Mouse (Mus musculus) hindbrain, embryonic 10.5 days (tissue): ENCODE results near the gene Ganc. TPM values are rescaled to one million over a fixed set of nuclear protein-coding genes. Genes with fewer than 3 reads are reported as not detected.

Experiments
- DNase-seq: peaks from one replicate; pipeline ENCODE4 v3.0.0-alpha.2; 2017; ENCODE audit warnings: low spot score
- H3K27ac ChIP-seq: fragments of 300-500 bp; sonication (generic); 2 replicates; pipeline ENCODE4 v1.5.1; 2016; ENCODE audit warnings: mild to moderate bottlenecking, moderate library complexity
- H3K27me3 ChIP-seq: fragments of 300-500 bp; sonication (generic); 2 replicates; pipeline ENCODE4 v1.6.1; 2016; ENCODE audit warnings: mild to moderate bottlenecking; ENCODE audit not compliant: poor library complexity, insufficient read depth, severe bottlenecking
- H3K36me3 ChIP-seq: fragments of 300-500 bp; sonication (generic); 2 replicates; pipeline ENCODE4 v1.6.1; 2016; ENCODE audit warnings: mild to moderate bottlenecking, moderate library complexity
- H3K4me1 ChIP-seq: fragments of 300-500 bp; sonication (generic); replicated peaks from 2 replicates; pipeline ENCODE4 v1.6.1; 2016; ENCODE audit warnings: mild to moderate bottlenecking
- H3K4me3 ChIP-seq: fragments of 300-500 bp; sonication (generic); 2 replicates; pipeline ENCODE4 v1.5.1; 2016; ENCODE audit warnings: mild to moderate bottlenecking, moderate library complexity
- H3K9me3 ChIP-seq: fragments of 300-500 bp; sonication (generic); 2 replicates; pipeline ENCODE4 v1.6.1; 2016; ENCODE audit warnings: mild to moderate bottlenecking, moderate library complexity
- WGBS: fragments of 180-500 bp; shearing (Covaris S2); methylation state at CpG from one replicate; pipeline ENCODE4 v1.1.7; 2016; 5-methylcytosine and 5-hydroxymethylcytosine counted together
- polyA plus RNA-seq: library from polyadenylated mRNA; unstranded; fragments of >200 nt; fragmentation: Nextera tagmentation; extraction: Ambion mirVana; gene quantifications from 2 replicates; pipeline ENCODE4 v1.2.1, GENCODE M21; 2016

The Ganc gene
- 8.0 and 8.2 TPM in 2 replicates for polyA plus RNA-seq

- DNase-seq: no peak
- Histone ChIP-seq H3K4me3 (peak within 1 kb of the TSS; percentile 86), H3K27ac (peak within 1 kb of the TSS; percentile 94), H3K27me3 (no peaks in the 10 kb centered on the region), H3K36me3 (0 out of 2 replicates have a peak, but pooled peaks cover 18% of the 10 kb centered on the region), H3K9me3 (0 out of 2 replicates have a peak, but pooled peaks cover 5% of the 10 kb centered on the region), H3K4me1 (peaks cover 26% of the 10 kb centered on the region)
- under 1% methylated on average over 17 of the region's 17 CpGs for WGBS
Observed at GRCm38 (mm10) chr2:120403653-120403985, at the start of gene Ganc. Ganc (plus strand) TSS chr2:120403896.

DNA sequence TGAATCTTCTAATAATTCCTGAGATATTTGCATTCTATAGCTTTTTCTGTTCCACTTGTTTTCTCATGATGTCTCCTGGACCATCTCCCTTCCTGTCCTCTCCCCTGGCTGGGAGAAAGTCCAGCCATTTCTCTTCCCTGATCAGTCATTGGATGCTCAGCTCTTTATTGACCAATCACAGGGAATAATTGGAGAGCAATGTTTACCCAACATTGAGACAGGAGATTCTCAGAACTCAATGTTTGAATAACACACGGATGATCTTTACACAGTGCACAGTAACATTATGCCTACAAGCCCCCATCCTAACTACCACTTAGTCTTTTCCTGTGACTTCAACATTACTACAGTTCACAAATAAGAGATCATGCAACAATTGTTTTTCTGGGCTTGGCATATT lies 43.3 kb upstream of the Ganc start:
- Histone ChIP-seq H3K27ac (no peak overlapping the region), H3K4me3 (no peak overlapping the region), H3K4me1 (no peaks in the 10 kb centered on the region), H3K36me3 (peaks cover 83% of the 10 kb centered on the region), H3K27me3 (no peaks in the 10 kb centered on the region), H3K9me3 (no peaks in the 10 kb centered on the region)
- WGBS: 93% methylated on average over 1 of the region's 1 CpGs
- no peak for DNase-seq

GRCm38 (mm10) chr2:120366501-120366900 lies 37.2 kb upstream of the Ganc start:
- DNase-seq: no peak
- no peak overlapping the region for H3K27ac ChIP-seq
- H3K4me1 ChIP-seq: no peaks in the 10 kb centered on the region
- WGBS: 96% methylated on average over 3 of the region's 3 CpGs
- H3K36me3 ChIP-seq: peaks cover 86% of the 10 kb centered on the region
- no peaks in the 10 kb centered on the region for H3K27me3 ChIP-seq
- no peak overlapping the region for H3K4me3 ChIP-seq
- no peaks in the 10 kb centered on the region for H3K9me3 ChIP-seq

- Histone ChIP-seq H3K4me1 (no peaks in the 10 kb centered on the region), H3K36me3 (peaks cover 86% of the 10 kb centered on the region), H3K4me3 (no peak overlapping the region), H3K27ac (no peak overlapping the region), H3K27me3 (no peaks in the 10 kb centered on the region), H3K9me3 (no peaks in the 10 kb centered on the region)
- DNase-seq: no peak
- WGBS: 96% methylated on average over 4 of the region's 4 CpGs
Observed at GRCm38 (mm10) chr2:120367416-120368207, 36.1 kb upstream of the Ganc start.

DNA sequence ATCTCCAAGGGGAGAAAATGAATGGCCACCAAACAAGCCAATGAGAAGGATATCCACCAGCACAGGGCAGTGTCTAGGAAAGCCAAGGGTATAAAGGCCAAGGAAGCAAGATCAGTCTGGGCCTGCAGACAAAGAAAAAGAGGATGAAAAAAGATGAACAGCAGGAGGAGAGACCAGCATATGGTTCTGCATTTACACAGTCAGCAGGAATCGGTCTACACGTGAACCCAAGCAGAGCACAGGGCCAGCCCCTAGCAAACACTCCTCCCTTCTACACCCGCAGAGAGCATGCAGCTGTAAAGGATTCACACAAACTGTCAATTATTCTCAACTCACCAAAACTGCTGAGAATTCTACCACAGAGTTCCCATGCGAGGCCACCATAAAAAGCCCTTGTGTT lies 29.8 kb upstream of the Ganc start:
- Histone ChIP-seq H3K9me3 (no peaks in the 10 kb centered on the region), H3K27ac (no peak overlapping the region), H3K27me3 (no peaks in the 10 kb centered on the region), H3K4me3 (no peak overlapping the region), H3K4me1 (no peaks in the 10 kb centered on the region), H3K36me3 (peaks cover 92% of the 10 kb centered on the region)
- 73% methylated on average over 4 of the region's 4 CpGs for WGBS
- no peak for DNase-seq

DNA sequence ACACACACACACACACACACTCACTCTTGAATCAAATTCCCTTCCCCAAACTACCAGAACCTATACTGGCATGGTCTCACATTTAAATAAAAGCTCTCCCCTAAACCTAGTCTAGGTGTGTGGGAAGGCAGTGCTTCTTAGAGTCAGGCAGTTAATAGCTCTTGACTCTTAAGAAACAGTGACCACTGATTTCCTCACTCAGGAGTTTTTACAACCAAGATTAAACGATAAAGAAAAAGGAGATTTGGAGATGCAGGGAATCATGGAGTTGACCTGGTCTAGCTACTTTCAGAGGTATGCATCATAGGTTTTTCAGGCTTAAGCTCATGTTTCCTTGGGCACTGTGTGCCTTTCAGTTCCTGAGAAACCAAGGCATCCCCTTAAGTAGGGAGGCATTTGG lies 17.4 kb upstream of the Ganc start:
- H3K4me1 ChIP-seq: no peaks in the 10 kb centered on the region
- H3K4me3 ChIP-seq: no peak overlapping the region
- H3K27me3 ChIP-seq: no peaks in the 10 kb centered on the region
- H3K9me3 ChIP-seq: no peaks in the 10 kb centered on the region
- H3K27ac ChIP-seq: no peak overlapping the region
- WGBS: 100% methylated on average over 1 of the region's 1 CpGs
- DNase-seq: no peak
- H3K36me3 ChIP-seq: peaks cover 91% of the 10 kb centered on the region

DNA sequence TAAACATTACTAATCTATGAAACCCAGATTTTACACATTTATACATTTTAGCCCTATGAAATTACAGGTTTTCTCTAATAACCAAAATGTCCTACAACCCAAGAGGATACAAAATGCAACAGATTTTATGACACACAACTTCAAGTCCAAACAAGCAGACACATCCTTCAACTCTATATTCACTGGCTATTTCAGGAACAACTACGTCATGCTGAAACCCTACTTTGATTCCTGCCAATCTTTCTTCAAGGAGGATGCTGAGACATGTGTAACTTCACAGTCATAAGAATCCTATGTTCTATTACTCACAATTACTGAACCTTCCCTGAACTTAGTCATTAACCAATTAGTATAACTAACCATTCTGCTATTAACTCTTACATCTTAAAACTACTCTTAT lies 16.4 kb upstream of the Ganc start:
- no peak overlapping the region for H3K27ac ChIP-seq
- H3K4me1 ChIP-seq: no peaks in the 10 kb centered on the region
- H3K4me3 ChIP-seq: no peak overlapping the region
- no peaks in the 10 kb centered on the region for H3K27me3 ChIP-seq
- DNase-seq: no peak
- 96% methylated on average over 1 of the region's 1 CpGs for WGBS
- peaks cover 91% of the 10 kb centered on the region for H3K36me3 ChIP-seq
- H3K9me3 ChIP-seq: no peaks in the 10 kb centered on the region

- Histone ChIP-seq H3K36me3 (peaks cover 91% of the 10 kb centered on the region), H3K9me3 (no peaks in the 10 kb centered on the region), H3K4me1 (no peaks in the 10 kb centered on the region), H3K27ac (no peak overlapping the region), H3K4me3 (no peak overlapping the region), H3K27me3 (no peaks in the 10 kb centered on the region)
- DNase-seq: no peak
- 88% methylated on average over 3 of the region's 3 CpGs for WGBS
Observed at GRCm38 (mm10) chr2:120389376-120389775, 14.3 kb upstream of the Ganc start.

DNA sequence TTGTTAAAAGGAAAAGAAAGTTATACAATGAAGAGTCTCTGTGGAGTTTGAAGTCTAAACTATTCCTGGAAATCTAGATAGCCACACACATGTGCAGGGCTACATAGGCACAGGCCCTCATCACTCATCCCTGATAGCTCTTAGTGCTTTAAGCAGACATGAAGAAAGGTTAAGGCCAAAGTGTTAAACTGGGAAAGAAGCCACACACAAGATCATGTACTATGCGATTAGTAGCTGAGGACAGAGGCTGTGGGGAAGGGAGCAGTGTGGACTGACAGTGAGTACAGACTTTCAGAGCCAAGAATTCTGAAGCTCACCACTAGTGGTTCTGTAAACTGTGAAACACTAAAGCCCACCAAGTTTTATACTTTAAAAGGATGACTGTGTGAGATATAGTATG lies 12.8 kb upstream of the Ganc start:
- no peak overlapping the region for H3K4me3 ChIP-seq
- WGBS: 97% methylated on average over 1 of the region's 1 CpGs
- no peaks in the 10 kb centered on the region for H3K4me1 ChIP-seq
- no peaks in the 10 kb centered on the region for H3K27me3 ChIP-seq
- no peak overlapping the region for H3K27ac ChIP-seq
- H3K9me3 ChIP-seq: no peaks in the 10 kb centered on the region
- peaks cover 91% of the 10 kb centered on the region for H3K36me3 ChIP-seq
- DNase-seq: no peak

DNA sequence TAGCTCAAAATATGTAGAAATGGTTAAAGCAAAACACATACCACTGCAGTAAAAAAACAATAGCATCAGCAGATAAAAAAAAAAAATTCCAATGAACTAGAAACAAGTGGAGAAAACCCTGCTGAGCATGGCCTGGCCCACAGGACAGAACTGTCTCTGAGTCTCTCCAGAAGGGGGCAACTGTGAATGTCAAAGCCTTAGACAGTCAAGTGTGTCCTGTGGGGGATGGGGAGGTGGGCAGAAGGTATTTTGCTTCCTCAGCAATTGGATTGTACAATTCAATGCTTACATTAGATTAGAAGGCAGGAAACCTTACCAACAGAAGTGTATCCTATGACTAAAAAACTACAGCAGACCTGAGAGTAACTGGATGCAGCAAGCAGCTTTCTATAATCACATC lies 11.3 kb upstream of the Ganc start:
- no peak overlapping the region for H3K27ac ChIP-seq
- no peak overlapping the region for H3K4me3 ChIP-seq
- peaks cover 96% of the 10 kb centered on the region for H3K36me3 ChIP-seq

DNA sequence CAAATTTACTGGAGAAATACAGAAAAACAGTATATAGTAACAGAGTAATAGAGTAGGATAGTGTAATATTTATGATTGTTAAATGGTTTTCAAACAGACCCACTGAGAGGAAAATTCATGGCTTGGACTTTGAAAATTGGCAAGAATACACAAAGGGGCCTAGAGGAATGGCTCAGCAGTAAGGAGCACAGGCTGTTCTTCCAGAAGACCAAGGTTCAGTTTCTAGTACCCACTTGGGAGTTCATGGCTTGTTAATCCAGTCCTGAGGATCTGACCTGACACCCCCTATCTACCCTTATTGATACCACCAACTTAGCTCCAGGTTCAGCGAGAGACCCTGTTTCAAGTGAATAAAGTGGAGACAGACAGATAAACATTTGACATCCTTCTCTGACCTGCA lies 5.7 kb upstream of the Ganc start:
- no peaks in the 10 kb centered on the region for H3K27me3 ChIP-seq
- peaks cover 9% of the 10 kb centered on the region for H3K4me1 ChIP-seq
- no peak overlapping the region for H3K4me3 ChIP-seq
- no peak overlapping the region for H3K27ac ChIP-seq
- peaks cover 64% of the 10 kb centered on the region for H3K36me3 ChIP-seq
- WGBS: 93% methylated on average over 1 of the region's 1 CpGs
- no peaks in the 10 kb centered on the region for H3K9me3 ChIP-seq
- DNase-seq: no peak

More for the DNA sequence above, 11.3 kb upstream of the Ganc start:
- H3K27me3 ChIP-seq: no peaks in the 10 kb centered on the region
- no peaks in the 10 kb centered on the region for H3K9me3 ChIP-seq
- no peaks in the 10 kb centered on the region for H3K4me1 ChIP-seq
- DNase-seq: no peak

DNA sequence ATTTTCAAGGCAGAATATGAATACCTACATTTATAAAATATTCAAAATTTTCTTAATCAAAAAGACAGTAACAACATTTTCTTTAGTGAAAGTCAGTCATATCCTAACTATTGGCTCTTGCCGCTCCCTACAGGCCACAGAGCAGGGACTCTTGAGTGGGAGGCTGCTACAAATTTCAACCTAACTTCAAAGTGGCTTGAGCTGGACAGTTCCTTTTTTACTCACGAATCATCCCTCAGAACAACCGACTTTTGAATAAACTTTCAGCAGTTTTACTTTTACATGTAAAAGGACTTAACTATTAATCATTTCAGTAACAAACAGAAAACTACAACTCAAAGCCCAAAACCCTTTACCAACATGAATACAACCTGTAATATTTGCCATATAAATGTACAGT lies 883 bp upstream of the Ganc start:
- no peak for DNase-seq
- Histone ChIP-seq H3K27me3 (no peaks in the 10 kb centered on the region), H3K4me3 (peak overlapping the region; percentile 86), H3K36me3 (0 out of 2 replicates have a peak, but pooled peaks cover 25% of the 10 kb centered on the region), H3K27ac (no peak overlapping the region), H3K4me1 (peaks cover 26% of the 10 kb centered on the region), H3K9me3 (0 out of 2 replicates have a peak, but pooled peaks cover 5% of the 10 kb centered on the region)
- 62% methylated on average over 3 of the region's 3 CpGs for WGBS

DNA sequence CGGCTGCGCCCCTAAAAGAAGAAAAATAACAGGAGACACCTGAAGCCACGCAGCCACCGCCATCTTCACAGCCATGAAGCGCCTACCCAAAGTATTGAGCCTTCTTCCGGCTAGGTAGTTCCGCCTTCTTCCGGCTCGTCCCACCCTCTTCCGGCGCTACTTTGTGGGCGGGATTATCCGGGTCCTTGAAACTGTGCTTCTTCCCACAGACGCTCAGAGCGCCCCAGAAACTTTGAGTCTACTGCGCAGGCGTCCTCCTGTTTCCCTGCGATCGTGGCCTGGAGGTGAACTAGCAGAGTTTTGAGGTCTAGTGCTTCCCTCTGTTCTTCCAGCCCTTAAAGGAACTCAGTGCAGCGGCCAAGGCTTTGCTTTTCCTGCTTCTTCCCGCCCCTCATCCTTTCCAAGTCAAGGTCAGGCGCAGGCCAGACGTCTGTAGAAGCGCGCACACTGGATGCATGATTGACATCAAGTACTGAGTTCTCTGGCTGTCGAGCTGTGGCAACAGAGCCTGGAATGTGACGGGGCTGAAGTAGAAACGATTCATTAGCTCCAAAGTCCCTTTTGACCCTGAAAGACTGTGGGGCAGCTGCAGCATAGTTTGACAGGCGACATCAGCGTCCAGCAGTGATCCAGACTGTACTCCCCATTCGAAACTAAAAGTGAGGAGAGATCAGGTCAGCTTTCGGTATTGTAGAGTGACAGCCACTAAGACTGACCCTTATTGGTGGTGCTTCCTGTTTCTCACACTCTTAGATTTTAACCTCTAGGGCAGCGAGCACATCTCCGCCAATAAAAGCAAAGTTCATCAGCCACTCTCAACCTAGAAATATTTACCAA lies 508 bp downstream of the Ganc start, which contains the start of gene Tmem87a:
Gene Tmem87a, minus strand, starts transcription at position 128 of the 837 bp plus-strand sequence.
- 1% methylated on average over 34 of the region's 34 CpGs for WGBS
- Histone ChIP-seq H3K36me3 (0 out of 2 replicates have a peak, but pooled peaks cover 18% of the 10 kb centered on the region), H3K4me1 (peaks cover 26% of the 10 kb centered on the region), H3K27ac (peak within 1 kb of the TSS; percentile 94), H3K9me3 (peaks cover 7% of the 10 kb centered on the region; the same call in 1 of the 2 replicates), H3K27me3 (no peaks in the 10 kb centered on the region), H3K4me3 (peak within 1 kb of the TSS; percentile 86)
- DNase-seq: peak; percentile 97
